In genomic region chr17:30842312-30842711, GRCm38 (mm10) we compare ENCODE assay signal across 34 mouse cellular contexts. TPM values are rescaled to one million over a fixed set of nuclear protein-coding genes. Genes with fewer than 3 reads are reported as not detected.
DNase-seq lines count a peak whose midpoint lies in the region; ATAC-seq and TF ChIP-seq lines count a peak whose summit lies in the region.
"Had no signal": no experiment of that assay in that cellular context is flagged by ENCODE, and none has a peak within 500 bp of the region (broad histone marks: within the 10 kb centered on the region; RNA-seq: fewer than 3 reads in every experiment).

No protein-coding gene starts in this region.

- H3K4me2 ChIP-seq in forebrain, postnatal 0 days (ENCODE audit: low read depth), result no peak overlapping the region
- H3K4me2 ChIP-seq: embryonic facial prominence, embryonic 13.5 days; heart, embryonic 15.5 days; hindbrain, embryonic 12.5 days; liver, embryonic 15.5 days; midbrain, embryonic 11.5 days; neural tube, embryonic 13.5 days had no signal

- TF ChIP-seq POLR2A in bone marrow, adult 2 months (IDR thresholded peaks at IDR 0.05; ENCODE audit: borderline replicate concordance, control insufficient read depth, low read depth, low read length), result no peak

- intact Hi-C loops in left cerebral cortex, postnatal 10 days (cut with DNase I), result no loop called here

- 4% methylated on average over 6 of the region's 6 CpGs for WGBS in bone marrow, adult 2 months
- 90% methylated on average over 6 of the region's 6 CpGs for WGBS in forebrain, postnatal 0 days

- peak overlapping the region; percentile 18 for H3K4me3 ChIP-seq in bone marrow, adult 2 months (replicated peaks; ENCODE audit: control insufficient read depth, low read depth, low read length)
- no peak overlapping the region for H3K4me3 ChIP-seq in forebrain, postnatal 0 days (ENCODE audit: low read depth, low read length)
- H3K4me3 ChIP-seq: embryonic facial prominence, embryonic 13.5 days; forebrain, embryonic 10.5 days; heart, embryonic 10.5 days; heart, embryonic 15.5 days; hindbrain, embryonic 12.5 days; liver, embryonic 15.5 days; neural tube, embryonic 13.5 days had no signal

- no peaks in the 10 kb centered on the region for H3K36me3 ChIP-seq in forebrain, postnatal 0 days (ENCODE audit: insufficient read depth)
- H3K36me3 ChIP-seq: embryonic facial prominence, embryonic 13.5 days; forebrain, embryonic 10.5 days; heart, embryonic 10.5 days; heart, embryonic 15.5 days; hindbrain, embryonic 12.5 days; liver, embryonic 15.5 days; neural tube, embryonic 13.5 days had no signal

- TF ChIP-seq CTCF in bone marrow, adult 2 months (IDR thresholded peaks at IDR 0.05; ENCODE audit: control insufficient read depth, insufficient read depth, low read length), result no peak
- no peak for TF ChIP-seq CTCF in forebrain, postnatal 0 days (IDR thresholded peaks at IDR 0.05; ENCODE audit: low read depth)

- H3K27ac ChIP-seq in bone marrow, adult 2 months (ENCODE audit: control insufficient read depth, insufficient read depth, low read depth, low read length, poor library complexity), result no peak overlapping the region
- H3K27ac ChIP-seq in forebrain, postnatal 0 days (ENCODE audit: low read depth, low read length), result no peak overlapping the region
- H3K27ac ChIP-seq: embryonic facial prominence, embryonic 13.5 days; forebrain, embryonic 10.5 days; heart, embryonic 10.5 days; heart, embryonic 15.5 days; hindbrain, embryonic 12.5 days; hindbrain, postnatal 0 days; kidney, postnatal 0 days; liver, embryonic 15.5 days; macrophage; neural tube, embryonic 13.5 days had no signal

- peaks cover 1% of the 10 kb centered on the region; the same call in 1 of the 2 replicates for H3K4me1 ChIP-seq in bone marrow, adult 2 months (ENCODE audit: control insufficient read depth, insufficient read depth, low read length)
- H3K4me1 ChIP-seq in forebrain, postnatal 0 days (ENCODE audit: insufficient read depth), result no peaks in the 10 kb centered on the region
- H3K4me1 ChIP-seq: embryonic facial prominence, embryonic 13.5 days; heart, embryonic 10.5 days; heart, embryonic 15.5 days; hindbrain, embryonic 12.5 days; liver, embryonic 15.5 days; neural tube, embryonic 13.5 days had no signal

- DNase-seq in 416B (ENCODE audit: low read depth), result peak; percentile 65
- peak; percentile 28 to 31 for DNase-seq in B cell, adult 2 months
- DNase-seq in left cerebral cortex, postnatal 10 days (ENCODE audit: extremely low spot score in 1 of 2, low spot score in 2 of 2), result no peak
- no peak for DNase-seq in lung, postnatal 36 days
- DNase-seq in neural tube, embryonic 10.5 days (ENCODE audit: extremely low spot score, low spot score), result no peak
- DNase-seq in forebrain, postnatal 0 days, result no peak
- DNase-seq: adrenal gland, adult 2 months; adrenal gland, postnatal 36 days; cerebellum, adult 9-10 months; cerebellum, postnatal 36 days; embryo, embryonic 11 days; kidney, adult 8-10 months; kidney, postnatal 4 days; liver; thymus, postnatal 14 days had no signal

- H3K9me3 ChIP-seq in forebrain, postnatal 0 days (ENCODE audit: low read length), result no peaks in the 10 kb centered on the region
- H3K9me3 ChIP-seq: embryonic facial prominence, embryonic 13.5 days; forebrain, embryonic 10.5 days; heart, embryonic 10.5 days; heart, embryonic 15.5 days; hindbrain, embryonic 12.5 days; liver, embryonic 15.5 days; neural tube, embryonic 13.5 days had no signal

- H3K27me3 ChIP-seq in forebrain, postnatal 0 days (ENCODE audit: insufficient read depth, low read length), result no peaks in the 10 kb centered on the region
- H3K27me3 ChIP-seq: embryonic facial prominence, embryonic 13.5 days; heart, embryonic 15.5 days; liver, embryonic 15.5 days; neural tube, embryonic 13.5 days had no signal

- ATAC-seq in megakaryocyte, adult 5-6 weeks (ENCODE audit: poor library complexity, severe bottlenecking), result peak; percentile 77
- ATAC-seq in forebrain, postnatal 0 days, result no peak
- ATAC-seq: activated CD4-positive, CD25-positive, alpha-beta regulatory T cell, adult 4 months; forebrain, embryonic 16.5 days; hindbrain, postnatal 0 days; intestine, embryonic 16.5 days; midbrain, embryonic 16.5 days had no signal

- H3K9ac ChIP-seq in forebrain, postnatal 0 days, result no peak overlapping the region
- H3K9ac ChIP-seq: embryonic facial prominence, embryonic 13.5 days; heart, embryonic 15.5 days; hindbrain, embryonic 12.5 days; liver, embryonic 15.5 days; neural tube, embryonic 13.5 days had no signal

RNA-seq across cellular contexts. Expression of gene Glp1r, which starts 59.3 kb away (rescaled TPM):
- 0.35 TPM in 1 of 2 replicates, not detected in the other for polyA plus RNA-seq in bone marrow, adult 2 months (2011; ENCODE audit: insufficient read depth, insufficient read length, low replicate concordance, missing spikeins)
- total RNA-seq in megakaryocyte, adult 5-6 weeks (2015), result 0.07 TPM in 1 of 2 replicates, not detected in the other
- total RNA-seq in megakaryocyte, adult 5-6 weeks (2017), result not detected in 2 replicates
- under 1 TPM; 0.93 to 0.94 TPM for total RNA-seq in left cerebral cortex, postnatal 10 days (2021)
- 0.69 and 1.7 TPM in 2 replicates for total RNA-seq in forebrain, postnatal 0 days (2014; rRNA removed)
- polyA plus RNA-seq in forebrain, postnatal 0 days (2015; fragmentation: Nextera tagmentation; extraction: Ambion mirVana), result 0.19 and 0.34 TPM in 2 replicates
- total RNA-seq: gastrocnemius, adult 8-10 months had no signal
- polyA plus RNA-seq: forebrain, embryonic 10.5 days; hindbrain, embryonic 12.5 days; limb, embryonic 11.5 days; liver, embryonic 15.5 days; macrophage had no signal

Comparison
In these comparisons a context has a peak if more than half of its experiments do, and no peak if none do; other contexts are left out.
1. DNase-seq: peak in 416B (single experiment) and B cell, adult 2 months (2 of 2); none in left cerebral cortex, postnatal 10 days (0 of 2), lung, postnatal 36 days (single experiment), neural tube, embryonic 10.5 days (single experiment) and forebrain, postnatal 0 days (single experiment).